15 mouse cellular contexts compared by ENCODE assay signal in the genomic region with DNA sequence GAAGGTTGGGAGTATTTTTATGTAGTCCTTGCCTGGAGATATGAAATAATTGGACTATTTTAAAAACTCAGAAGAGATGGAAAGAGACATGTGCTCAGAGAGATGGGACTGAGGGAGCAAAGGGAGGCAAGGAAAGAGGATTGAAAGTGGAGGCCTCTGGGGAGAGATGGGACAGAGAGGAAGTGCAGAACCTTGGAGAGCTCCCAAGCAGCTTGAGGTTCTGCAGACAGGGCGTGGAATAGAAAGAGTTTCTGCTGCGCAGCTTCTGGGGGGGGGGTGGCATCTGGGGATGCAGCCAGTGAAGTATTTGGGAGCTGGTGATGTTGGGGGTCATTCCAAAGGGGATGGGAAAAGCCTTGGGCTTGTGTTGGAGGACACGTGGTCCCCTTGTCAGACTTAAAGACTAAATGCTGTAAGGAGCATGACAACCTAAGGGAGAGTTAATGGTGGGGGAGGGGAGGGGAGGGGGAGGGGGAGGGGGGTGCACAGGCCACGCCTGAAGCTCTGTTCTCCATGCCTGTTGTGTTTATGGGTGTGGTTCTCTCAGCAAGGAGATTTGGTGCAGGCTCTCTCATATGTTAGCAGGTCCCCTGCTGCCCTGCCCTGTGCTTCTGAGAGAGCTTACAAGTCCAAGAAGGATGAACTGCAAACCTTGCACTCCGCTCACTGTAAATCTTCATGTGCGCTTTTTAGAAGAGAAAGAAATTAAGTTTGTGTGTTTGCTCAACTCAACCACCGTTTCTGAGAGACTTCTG. TPM values are rescaled to one million over a fixed set of nuclear protein-coding genes. Genes with fewer than 3 reads are reported as not detected.
DNase-seq lines count a peak whose midpoint lies in the region; ATAC-seq and TF ChIP-seq lines count a peak whose summit lies in the region.
"Had no signal": no experiment of that assay in that cellular context is flagged by ENCODE, and none has a peak within 500 bp of the region (broad histone marks: within the 10 kb centered on the region; RNA-seq: fewer than 3 reads in every experiment).

No protein-coding gene starts in this region.

- no peak overlapping the region for H3K27ac ChIP-seq in heart, embryonic 11.5 days (ENCODE audit: low read depth, low read length)
- H3K27ac ChIP-seq in CH12.LX (ENCODE audit: insufficient read depth, low read depth): no peak overlapping the region
- H3K27ac ChIP-seq in midbrain, embryonic 14.5 days (replicated peaks; ENCODE audit: low read depth, low read length): no peak overlapping the region
- H3K27ac ChIP-seq: forebrain, embryonic 10.5 days; midbrain, embryonic 12.5 days had no signal

- no peak for TF ChIP-seq CTCF in CH12.LX (conservative IDR thresholded peaks at IDR 0.05 in 1 of 2, IDR thresholded peaks at IDR 0.05 in 1 of 2; ENCODE audit: low read depth in 2 of 2, low read length in 2 of 2)

- no peak overlapping the region for H3K4me3 ChIP-seq in heart, embryonic 11.5 days (ENCODE audit: low read depth, low read length)
- no peak overlapping the region for H3K4me3 ChIP-seq in CH12.LX (replicated peaks in 1 of 3; ENCODE audit: low read depth in 2 of 3, low read length in 2 of 3, poor library complexity in 1 of 3)
- no peak overlapping the region for H3K4me3 ChIP-seq in midbrain, embryonic 14.5 days (replicated peaks; ENCODE audit: low read depth, low read length)
- H3K4me3 ChIP-seq: forebrain, embryonic 10.5 days; midbrain, embryonic 12.5 days had no signal

- H3K9me3 ChIP-seq in heart, embryonic 11.5 days (replicated peaks; ENCODE audit: control insufficient read depth, low read length): no peaks in the 10 kb centered on the region
- H3K9me3 ChIP-seq in CH12.LX (replicated peaks; ENCODE audit: low read length): no peaks in the 10 kb centered on the region
- no peaks in the 10 kb centered on the region for H3K9me3 ChIP-seq in midbrain, embryonic 14.5 days (ENCODE audit: control insufficient read depth, low read length)
- H3K9me3 ChIP-seq: forebrain, embryonic 10.5 days; midbrain, embryonic 12.5 days had no signal

- H3K79me2 ChIP-seq in CH12.LX (replicated peaks; ENCODE audit: control insufficient read depth, extremely low read depth, insufficient read depth, poor library complexity, severe bottlenecking): peaks cover 77% of the 10 kb centered on the region

- no peak for TF ChIP-seq RAD21 in CH12.LX (IDR thresholded peaks at IDR 0.05; ENCODE audit: low read depth, low read length)

- no peak for ATAC-seq in heart, embryonic 11.5 days (replicated peaks; ENCODE audit: insufficient number of reproducible peaks, low FRiP score, low TSS enrichment)
- no peak for ATAC-seq in midbrain, embryonic 14.5 days (ENCODE audit: low FRiP score, low TSS enrichment)

- WGBS in heart, embryonic 11.5 days (ENCODE audit: insufficient replicate concordance): 39% methylated on average over 7 of the region's 7 CpGs
- 49% methylated on average over 7 of the region's 7 CpGs for WGBS in midbrain, embryonic 14.5 days

- dilution Hi-C loops in CH12.LX (cut with MboI; ENCODE audit: extremely low pct_ligation_motif_present, extremely low pct_unique_long_range_greater_than_20kb, low sequenced_read_pairs): no loop called here

- TF ChIP-seq EP300 in CH12.LX (IDR thresholded peaks at IDR 0.05; ENCODE audit: low read length): no peak

- TF ChIP-seq POLR2A in CH12.LX (IDR thresholded peaks at IDR 0.05; ENCODE audit: low read depth, low read length): no peak

- no peak overlapping the region for H3K9ac ChIP-seq in heart, embryonic 11.5 days (ENCODE audit: low read depth, low read length)
- H3K9ac ChIP-seq in CH12.LX (ENCODE audit: insufficient read depth, low read depth): no peak overlapping the region
- H3K9ac ChIP-seq in midbrain, embryonic 14.5 days (replicated peaks; ENCODE audit: low read length): no peak overlapping the region
- H3K9ac ChIP-seq: midbrain, embryonic 12.5 days had no signal

- no peaks in the 10 kb centered on the region for H3K27me3 ChIP-seq in heart, embryonic 11.5 days (ENCODE audit: control insufficient read depth, insufficient read depth, low read length)
- no peaks in the 10 kb centered on the region for H3K27me3 ChIP-seq in CH12.LX (replicated peaks)
- no peaks in the 10 kb centered on the region for H3K27me3 ChIP-seq in midbrain, embryonic 14.5 days (ENCODE audit: control insufficient read depth, insufficient read depth, low read length)

- peak; percentile 49 for DNase-seq in heart, postnatal 4 days
- no peak for DNase-seq in CH12.LX (ENCODE audit: extremely low read depth)
- DNase-seq in adipocyte (ENCODE audit: low spot score): peak; percentile 35
- peak; percentile 46 for DNase-seq in lung, postnatal 36 days
- no peak for DNase-seq in cerebellum, adult 11-12 months
- no peak for DNase-seq in T-cell, adult 2 months (ENCODE audit: low spot score)
- DNase-seq in midbrain, embryonic 14.5 days: no peak
- DNase-seq: cerebellum, adult 8-10 months; gastrocnemius, postnatal 10 days; kidney, adult 8-10 months; layer of hippocampus, postnatal 36 days had no signal

- H3K4me2 ChIP-seq in heart, embryonic 11.5 days: no peak overlapping the region
- no peak overlapping the region for H3K4me2 ChIP-seq in CH12.LX (ENCODE audit: insufficient read depth, low read depth, poor library complexity, severe bottlenecking)
- no peak overlapping the region for H3K4me2 ChIP-seq in midbrain, embryonic 14.5 days (ENCODE audit: low read length)
- H3K4me2 ChIP-seq: liver, embryonic 11.5 days; midbrain, embryonic 12.5 days had no signal

- H3K36me3 ChIP-seq in heart, embryonic 11.5 days (ENCODE audit: control insufficient read depth, insufficient read depth, low read length): no peaks in the 10 kb centered on the region
- peaks cover 34 to 78% of the 10 kb centered on the region in 2 experiments for H3K36me3 ChIP-seq in CH12.LX (replicated peaks in 1 of 2; ENCODE audit: control insufficient read depth in 1 of 2, insufficient read depth in 1 of 2, low read length in 1 of 2)
- no peaks in the 10 kb centered on the region for H3K36me3 ChIP-seq in midbrain, embryonic 14.5 days (ENCODE audit: control insufficient read depth, insufficient read depth, low read length)
- H3K36me3 ChIP-seq: forebrain, embryonic 10.5 days; midbrain, embryonic 12.5 days had no signal

- peaks cover 9% of the 10 kb centered on the region for H3K4me1 ChIP-seq in heart, embryonic 11.5 days (ENCODE audit: control insufficient read depth, insufficient read depth, low read length)
- H3K4me1 ChIP-seq in CH12.LX (ENCODE audit: control insufficient read depth in 1 of 2, insufficient read depth in 2 of 2): peaks cover 22 to 91% of the 10 kb centered on the region in 2 experiments
- no peaks in the 10 kb centered on the region for H3K4me1 ChIP-seq in midbrain, embryonic 14.5 days (ENCODE audit: control insufficient read depth, insufficient read depth, low read length)
- H3K4me1 ChIP-seq: forebrain, embryonic 10.5 days had no signal

- in situ Hi-C loops in CH12.LX (cut with MboI; ENCODE audit: low pct_ligation_motif_present, low pct_unique_long_range_greater_than_20kb, low sequenced_read_pairs): no loop called here

TF ChIP-seq in CH12.LX, 34 proteins besides CTCF, POLR2A, EP300 and RAD21:
- peak; percentile 52; the same call in 1 of the 2 replicates for TF ChIP-seq SIN3A (IDR thresholded peaks at IDR 0.05; ENCODE audit: low read length)
- peak; percentile 53; the same call in 1 of the 2 replicates for TF ChIP-seq MXI1 (IDR thresholded peaks at IDR 0.05; ENCODE audit: low read depth, low read length)
- no peak for TF ChIP-seq ETS1 (conservative IDR thresholded peaks at IDR 0.05; ENCODE audit: low read depth, low read length)
- no peak for TF ChIP-seq UBTF (IDR thresholded peaks at IDR 0.05; ENCODE audit: low read depth, low read length)
TF ChIP-seq in CH12.LX: peak in this region for 2.

RNA-seq across cellular contexts. Expression of a gene that starts 39.7 kb away (rescaled TPM):
- 10 to 100 TPM; 29.9 to 33.7 TPM for total RNA-seq in heart, postnatal 4 days (2021)
- 50.1 and 54.4 TPM in 2 replicates for polyA plus RNA-seq in heart, embryonic 11.5 days (2014; fragmentation: Nextera tagmentation; extraction: Ambion mirVana)
- total RNA-seq in CH12.LX (2012; rRNA removed): 12.2 and 14.1 TPM in 2 replicates
- 16.1 and 19.8 TPM in 2 replicates for total RNA-seq in CH12.LX (2014; rRNA removed)
- polyA plus RNA-seq in CH12.LX (2012; ENCODE audit: insufficient read length, low read depth): 12.4 and 15.5 TPM in 2 replicates
- 5.8 and 11.7 TPM in 2 replicates for polyA plus RNA-seq in midbrain, embryonic 14.5 days (2014; fragmentation: Nextera tagmentation; extraction: Ambion mirVana)

Comparison
In these comparisons a context has a peak if more than half of its experiments do, and no peak if none do; other contexts are left out.
1. DNase-seq: peak in heart, postnatal 4 days (single experiment), adipocyte (single experiment) and lung, postnatal 36 days (single experiment); none in CH12.LX (single experiment), cerebellum, adult 11-12 months (single experiment), T-cell, adult 2 months (single experiment) and midbrain, embryonic 14.5 days (single experiment).